Mouse (Mus musculus): ENCODE measurements at regions not wholly inside any gene's neighbourhood (a gene's known extent, or its start where the extent isn't known, plus 50 kb on each side); places are given as distances from the start of the nearest gene placed in this dataset.
A peak's percentile ranks its signal among the peaks of the same experiment; 100 is the strongest.

DNA sequence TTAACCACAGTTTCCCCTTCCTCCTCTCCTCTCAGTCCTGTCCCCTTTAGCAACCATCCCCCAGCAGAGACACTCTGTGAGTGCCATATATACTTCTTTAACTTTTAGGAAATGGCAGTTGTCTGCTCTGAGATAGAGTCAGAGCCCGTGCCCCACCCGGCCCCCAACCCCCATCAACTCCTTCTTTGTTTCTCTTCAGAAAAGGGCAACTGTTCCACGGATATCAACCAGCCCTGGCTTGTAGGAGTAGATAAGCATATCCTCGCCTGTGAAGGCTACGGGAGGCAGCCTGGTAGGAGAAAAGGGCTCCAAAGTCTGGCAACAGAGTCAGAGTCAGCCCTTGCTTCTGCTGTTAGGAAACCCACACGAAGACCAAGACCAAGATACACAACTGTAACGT, 574.1 kb upstream of the Sall1 start:
- Histone ChIP-seq H3K27me3 (ENCODE audit: control insufficient read depth, insufficient read depth, low read length) (no peaks in the 10 kb centered on the region), H3K9ac (replicated peaks; ENCODE audit: low read length) (no peak overlapping the region), H3K9me3 (ENCODE audit: control insufficient read depth, low read length) (no peaks in the 10 kb centered on the region), H3K27ac (replicated peaks; ENCODE audit: low read depth, low read length) (no peak overlapping the region), H3K4me2 (ENCODE audit: low read length) (no peak overlapping the region), H3K4me1 (ENCODE audit: control insufficient read depth, insufficient read depth, low read length) (no peaks in the 10 kb centered on the region), H3K4me3 (replicated peaks; ENCODE audit: low read depth, low read length) (no peak overlapping the region), H3K36me3 (ENCODE audit: control insufficient read depth, insufficient read depth, low read length) (no peaks in the 10 kb centered on the region)
- DNase-seq, result no peak
- no peak for ATAC-seq (ENCODE audit: low FRiP score, low TSS enrichment)
- WGBS, result 78% methylated on average over 7 of the region's 7 CpGs

DNA sequence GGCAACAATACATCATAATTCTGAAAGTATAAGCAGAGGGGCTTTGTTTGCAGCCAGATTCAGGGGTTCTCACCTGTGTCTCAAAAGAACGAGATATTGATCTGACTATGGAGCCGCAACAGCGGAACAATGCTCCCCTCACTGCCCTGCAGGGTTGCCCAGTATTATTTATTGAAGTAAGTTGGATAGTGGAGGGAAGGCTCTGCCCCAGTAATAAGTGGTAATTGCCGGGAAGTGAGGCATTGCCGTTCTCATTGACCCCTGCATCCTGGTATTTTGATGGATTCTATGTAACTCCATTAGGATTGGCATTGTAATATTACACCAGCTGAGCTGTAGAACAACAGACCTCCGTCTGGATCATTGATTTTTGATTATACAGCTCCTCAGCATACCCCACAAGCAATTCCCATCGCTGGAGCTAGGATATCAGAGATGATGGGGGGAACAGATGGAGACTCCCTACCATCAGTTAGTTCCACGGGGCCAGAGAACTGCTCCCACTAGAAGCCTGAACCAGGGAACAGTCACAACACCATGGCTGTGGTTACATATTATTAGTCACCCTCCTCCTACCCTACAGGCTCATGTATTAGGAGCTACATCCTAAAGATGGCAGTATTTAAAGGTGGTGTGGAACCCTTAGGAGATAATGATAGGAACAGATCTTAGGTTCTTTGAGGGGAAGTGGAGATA, 572.0 kb upstream of the Sall1 start:
- no peak overlapping the region for H3K9ac ChIP-seq (replicated peaks; ENCODE audit: low read length)
- no peaks in the 10 kb centered on the region for H3K27me3 ChIP-seq (ENCODE audit: control insufficient read depth, insufficient read depth, low read length)
- 73% methylated on average over 8 of the region's 8 CpGs for WGBS
- no peak for ATAC-seq (ENCODE audit: low FRiP score, low TSS enrichment)
- no peaks in the 10 kb centered on the region for H3K36me3 ChIP-seq (ENCODE audit: control insufficient read depth, insufficient read depth, low read length)
- no peak for DNase-seq
- no peaks in the 10 kb centered on the region for H3K4me1 ChIP-seq (ENCODE audit: control insufficient read depth, insufficient read depth, low read length)
- no peak overlapping the region for H3K27ac ChIP-seq (replicated peaks; ENCODE audit: low read depth, low read length)
- no peak overlapping the region for H3K4me2 ChIP-seq (ENCODE audit: low read length)
- no peaks in the 10 kb centered on the region for H3K9me3 ChIP-seq (ENCODE audit: control insufficient read depth, low read length)
- H3K4me3 ChIP-seq (replicated peaks; ENCODE audit: low read depth, low read length), result no peak overlapping the region

DNA sequence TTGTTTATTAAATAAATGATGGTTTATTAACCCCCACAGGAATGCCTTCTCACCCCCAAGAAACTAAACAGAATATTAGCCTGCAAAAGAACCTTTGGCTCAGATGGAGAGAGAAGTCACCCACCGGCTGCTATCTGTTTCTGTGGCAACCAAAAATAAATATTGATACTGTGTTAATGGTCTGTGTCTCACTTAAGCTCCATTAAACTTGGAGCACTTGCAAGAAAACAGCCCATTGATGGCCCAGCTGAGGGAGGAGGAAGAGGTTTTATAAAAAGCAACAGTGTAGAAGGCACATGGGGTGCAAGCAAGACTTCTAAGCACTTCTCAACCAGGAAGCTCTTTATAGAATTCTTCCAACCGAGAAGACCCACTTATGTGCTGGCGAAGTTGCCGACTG, 565.1 kb upstream of the Sall1 start:
- ATAC-seq (ENCODE audit: low FRiP score, low TSS enrichment) (no peak), DNase-seq (no peak)
- no peaks in the 10 kb centered on the region for H3K36me3 ChIP-seq (ENCODE audit: control insufficient read depth, insufficient read depth, low read length)
- H3K27me3 ChIP-seq (ENCODE audit: control insufficient read depth, insufficient read depth, low read length), result no peaks in the 10 kb centered on the region
- no peak overlapping the region for H3K9ac ChIP-seq (replicated peaks; ENCODE audit: low read length)
- H3K4me1 ChIP-seq (ENCODE audit: control insufficient read depth, insufficient read depth, low read length), result no peaks in the 10 kb centered on the region
- WGBS, result 73% methylated on average over 4 of the region's 4 CpGs
- no peak overlapping the region for H3K4me2 ChIP-seq (ENCODE audit: low read length)
- no peaks in the 10 kb centered on the region for H3K9me3 ChIP-seq (ENCODE audit: control insufficient read depth, low read length)
- H3K4me3 ChIP-seq (replicated peaks; ENCODE audit: low read depth, low read length), result no peak overlapping the region
- no peak overlapping the region for H3K27ac ChIP-seq (replicated peaks; ENCODE audit: low read depth, low read length)

DNA sequence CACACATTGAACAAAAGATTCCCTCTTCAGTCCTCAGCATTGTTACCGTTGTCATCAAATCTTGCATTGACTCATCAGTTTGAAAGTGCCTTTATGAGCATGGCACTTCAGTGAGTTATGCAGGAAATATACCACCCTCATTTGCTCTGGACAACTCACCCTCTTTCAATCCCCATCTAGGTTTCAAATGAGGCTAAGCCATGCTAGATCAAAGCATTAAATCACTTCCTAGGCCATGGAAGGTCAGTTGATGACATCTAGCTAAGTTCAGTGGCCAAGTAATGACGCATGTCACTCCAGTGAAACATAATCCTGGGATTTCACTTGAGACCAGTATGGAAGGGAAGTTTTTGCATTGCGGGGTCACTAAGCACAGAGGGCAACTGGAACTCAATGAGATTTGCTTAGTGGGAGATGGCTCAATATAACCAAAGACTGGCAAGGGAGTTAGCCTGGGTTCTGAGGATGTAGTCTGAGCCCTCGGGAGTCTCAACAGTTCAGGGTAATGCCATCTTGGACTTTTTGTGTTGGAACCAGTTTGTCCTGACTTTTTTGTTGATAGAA, 562.0 kb upstream of the Sall1 start:
- Histone ChIP-seq H3K9me3 (ENCODE audit: control insufficient read depth, low read length) (no peaks in the 10 kb centered on the region), H3K27ac (replicated peaks; ENCODE audit: low read depth, low read length) (no peak overlapping the region), H3K27me3 (ENCODE audit: control insufficient read depth, insufficient read depth, low read length) (no peaks in the 10 kb centered on the region), H3K4me2 (ENCODE audit: low read length) (no peak overlapping the region), H3K9ac (replicated peaks; ENCODE audit: low read length) (no peak overlapping the region), H3K4me3 (replicated peaks; ENCODE audit: low read depth, low read length) (no peak overlapping the region), H3K36me3 (ENCODE audit: control insufficient read depth, insufficient read depth, low read length) (no peaks in the 10 kb centered on the region), H3K4me1 (ENCODE audit: control insufficient read depth, insufficient read depth, low read length) (no peaks in the 10 kb centered on the region)
- WGBS, result 90% methylated on average over 4 of the region's 4 CpGs
- no peak for DNase-seq
- ATAC-seq (ENCODE audit: low FRiP score, low TSS enrichment), result no peak

DNA sequence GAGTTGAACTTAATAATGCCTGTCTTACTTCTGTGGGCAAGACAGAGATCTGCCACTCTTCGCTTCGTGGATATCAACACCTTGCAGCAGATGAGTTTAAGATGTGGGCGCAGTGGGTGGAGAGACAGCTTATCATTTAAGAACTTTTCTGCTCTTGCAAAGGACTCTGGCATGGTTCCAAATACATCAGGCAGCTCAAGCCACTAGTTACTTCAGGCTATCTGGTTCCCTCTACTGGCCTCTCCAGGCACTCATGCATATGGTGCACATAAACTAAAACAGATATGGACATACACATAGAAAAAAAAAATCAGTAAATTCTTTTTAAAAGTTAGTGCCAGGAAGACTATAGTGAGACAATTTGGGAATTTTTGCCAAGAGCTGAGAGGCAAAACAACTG, 560.5 kb upstream of the Sall1 start:
- no peak overlapping the region for H3K4me3 ChIP-seq (replicated peaks; ENCODE audit: low read depth, low read length)
- H3K27ac ChIP-seq (replicated peaks; ENCODE audit: low read depth, low read length), result no peak overlapping the region
- no peak overlapping the region for H3K4me2 ChIP-seq (ENCODE audit: low read length)
- ATAC-seq (ENCODE audit: low FRiP score, low TSS enrichment) (no peak), DNase-seq (peak; percentile 8)
- H3K27me3 ChIP-seq (ENCODE audit: control insufficient read depth, insufficient read depth, low read length), result no peaks in the 10 kb centered on the region
- no peaks in the 10 kb centered on the region for H3K4me1 ChIP-seq (ENCODE audit: control insufficient read depth, insufficient read depth, low read length)
- WGBS, result 98% methylated on average over 3 of the region's 3 CpGs
- H3K36me3 ChIP-seq (ENCODE audit: control insufficient read depth, insufficient read depth, low read length), result no peaks in the 10 kb centered on the region
- H3K9ac ChIP-seq (replicated peaks; ENCODE audit: low read length), result no peak overlapping the region
- H3K9me3 ChIP-seq (ENCODE audit: control insufficient read depth, low read length), result no peaks in the 10 kb centered on the region

DNA sequence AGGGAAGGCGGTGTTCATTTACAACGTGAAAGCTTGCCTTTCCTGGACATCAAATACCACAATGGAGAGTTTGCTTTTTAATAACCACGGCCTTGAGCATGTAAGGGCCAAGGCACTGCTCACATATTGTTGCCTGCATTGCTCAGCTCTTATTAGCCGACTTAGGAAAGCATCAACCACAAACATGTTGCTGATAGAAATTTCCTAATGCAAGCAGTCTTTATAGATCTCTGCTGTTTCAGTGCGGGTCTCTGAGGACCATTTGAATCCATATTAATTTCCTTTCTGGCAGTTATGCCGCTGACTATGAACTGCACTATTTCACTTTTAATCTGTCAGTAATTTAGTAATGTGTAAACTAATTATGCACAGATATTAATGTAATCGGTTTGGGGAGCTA, 552.4 kb upstream of the Sall1 start:
- Histone ChIP-seq H3K4me2 (ENCODE audit: low read length) (no peak overlapping the region), H3K4me1 (ENCODE audit: control insufficient read depth, insufficient read depth, low read length) (no peaks in the 10 kb centered on the region), H3K27me3 (ENCODE audit: control insufficient read depth, insufficient read depth, low read length) (no peaks in the 10 kb centered on the region), H3K9ac (replicated peaks; ENCODE audit: low read length) (no peak overlapping the region), H3K36me3 (ENCODE audit: control insufficient read depth, insufficient read depth, low read length) (no peaks in the 10 kb centered on the region), H3K9me3 (ENCODE audit: control insufficient read depth, low read length) (no peaks in the 10 kb centered on the region), H3K4me3 (replicated peaks; ENCODE audit: low read depth, low read length) (no peak overlapping the region), H3K27ac (replicated peaks; ENCODE audit: low read depth, low read length) (no peak overlapping the region)
- WGBS, result 76% methylated on average over 7 of the region's 7 CpGs
- ATAC-seq (ENCODE audit: low FRiP score, low TSS enrichment) (no peak), DNase-seq (peak; percentile 30)

DNA sequence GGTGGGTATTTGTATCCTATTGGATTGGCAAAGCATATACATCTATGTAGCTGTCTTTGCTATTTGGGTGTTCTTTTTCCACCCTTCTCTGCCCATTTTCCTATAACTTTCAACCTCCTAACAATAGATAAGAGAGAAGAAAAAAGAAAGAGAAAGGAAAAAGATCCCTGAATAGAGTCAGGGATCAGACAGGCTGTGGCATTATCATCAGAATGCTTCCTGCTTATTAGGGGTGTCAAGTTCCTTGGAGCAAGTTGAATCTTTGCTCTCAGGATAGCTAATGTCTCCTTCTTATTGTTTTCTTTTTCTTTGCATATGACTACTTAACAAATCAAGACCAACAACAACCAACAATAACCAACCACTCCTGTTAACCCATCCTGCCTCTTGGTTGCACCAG, 539.1 kb upstream of the Sall1 start:
- ATAC-seq (ENCODE audit: low FRiP score, low TSS enrichment) (no peak), DNase-seq (no peak)
- H3K4me2 ChIP-seq (ENCODE audit: low read length), result no peak overlapping the region
- H3K36me3 ChIP-seq (ENCODE audit: control insufficient read depth, insufficient read depth, low read length), result no peaks in the 10 kb centered on the region
- H3K9ac ChIP-seq (replicated peaks; ENCODE audit: low read length), result no peak overlapping the region
- no peak overlapping the region for H3K4me3 ChIP-seq (replicated peaks; ENCODE audit: low read depth, low read length)
- H3K9me3 ChIP-seq (ENCODE audit: control insufficient read depth, low read length), result peaks cover 4% of the 10 kb centered on the region; the same call in 1 of the 2 replicates
- H3K4me1 ChIP-seq (ENCODE audit: control insufficient read depth, insufficient read depth, low read length), result no peaks in the 10 kb centered on the region
- H3K27me3 ChIP-seq (ENCODE audit: control insufficient read depth, insufficient read depth, low read length), result no peaks in the 10 kb centered on the region
- no peak overlapping the region for H3K27ac ChIP-seq (replicated peaks; ENCODE audit: low read depth, low read length)

DNA sequence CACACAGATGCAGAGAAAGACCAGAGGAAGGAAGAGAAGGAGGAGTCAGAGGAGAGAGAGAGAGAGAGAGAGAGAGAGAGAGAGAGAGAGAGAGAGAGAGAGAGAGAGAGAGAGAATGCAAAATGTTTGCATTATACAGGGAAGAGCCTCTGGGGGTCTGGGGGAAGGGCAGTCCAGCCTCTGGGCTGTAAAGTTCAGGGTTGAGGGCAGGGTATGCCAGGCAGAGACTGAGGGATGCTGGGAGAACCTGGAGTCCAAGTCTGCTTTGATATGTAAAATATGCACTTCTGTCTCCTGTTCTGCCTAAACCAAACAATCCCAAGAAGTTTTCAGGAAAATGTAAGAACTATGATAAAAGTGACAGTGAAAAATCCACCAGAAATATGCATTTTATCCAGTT, 538.6 kb upstream of the Sall1 start:
- no peak for ATAC-seq (ENCODE audit: low FRiP score, low TSS enrichment)
- DNase-seq, result no peak

DNA sequence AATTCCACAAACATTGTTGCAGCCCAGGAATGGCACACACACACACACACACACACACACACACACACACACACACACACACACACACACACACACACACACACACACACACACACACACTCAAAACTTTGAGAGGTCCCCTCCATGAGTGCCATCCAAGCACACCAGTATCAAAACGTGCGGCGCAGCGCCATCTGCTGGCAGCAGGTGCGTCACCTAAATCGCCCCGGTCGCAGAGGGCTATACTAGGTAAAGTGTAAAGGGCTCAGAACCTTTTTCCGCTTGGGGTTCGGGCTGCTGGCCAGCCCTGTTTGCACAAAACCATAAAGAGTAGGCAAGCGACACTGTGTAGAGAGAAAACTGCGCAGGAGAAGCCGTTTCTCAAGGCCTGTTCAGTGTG, 527.9 kb upstream of the Sall1 start:
- ATAC-seq (ENCODE audit: low FRiP score, low TSS enrichment) (no peak), DNase-seq (peak; percentile 96)
- H3K4me1 ChIP-seq (ENCODE audit: control insufficient read depth, insufficient read depth, low read length), result no peaks in the 10 kb centered on the region; the same call in 1 of the 2 replicates
- H3K9ac ChIP-seq (replicated peaks; ENCODE audit: low read length), result no peak overlapping the region
- no peak overlapping the region for H3K4me3 ChIP-seq (replicated peaks; ENCODE audit: low read depth, low read length)
- 3% methylated on average over 13 of the region's 13 CpGs for WGBS
- H3K27me3 ChIP-seq (ENCODE audit: control insufficient read depth, insufficient read depth, low read length), result peaks cover 5% of the 10 kb centered on the region; the same call in 1 of the 2 replicates
- H3K36me3 ChIP-seq (ENCODE audit: control insufficient read depth, insufficient read depth, low read length), result no peaks in the 10 kb centered on the region
- H3K4me2 ChIP-seq (ENCODE audit: low read length), result no peak overlapping the region
- H3K9me3 ChIP-seq (ENCODE audit: control insufficient read depth, low read length), result no peaks in the 10 kb centered on the region
- H3K27ac ChIP-seq (replicated peaks; ENCODE audit: low read depth, low read length), result no peak overlapping the region

More for the DNA sequence above, 538.6 kb upstream of the Sall1 start:
- no peak overlapping the region for H3K4me3 ChIP-seq (replicated peaks; ENCODE audit: low read depth, low read length)
- H3K4me2 ChIP-seq (ENCODE audit: low read length), result no peak overlapping the region
- no peaks in the 10 kb centered on the region for H3K27me3 ChIP-seq (ENCODE audit: control insufficient read depth, insufficient read depth, low read length)
- no peaks in the 10 kb centered on the region for H3K36me3 ChIP-seq (ENCODE audit: control insufficient read depth, insufficient read depth, low read length)
- peaks cover 4% of the 10 kb centered on the region; the same call in 1 of the 2 replicates for H3K9me3 ChIP-seq (ENCODE audit: control insufficient read depth, low read length)
- H3K4me1 ChIP-seq (ENCODE audit: control insufficient read depth, insufficient read depth, low read length), result no peaks in the 10 kb centered on the region
- no peak overlapping the region for H3K9ac ChIP-seq (replicated peaks; ENCODE audit: low read length)
- no peak overlapping the region for H3K27ac ChIP-seq (replicated peaks; ENCODE audit: low read depth, low read length)

All from midbrain, embryonic 14.5 days (tissue).